Mouse (Mus musculus) ovary, adult 18-20 months (tissue): Measurements from ENCODE around the gene Krtdap.
"Not testable (repeated sequence)": the region's sequence is repeated elsewhere in the genome, so short reads cannot be mapped to it uniquely, and the experiment has no call there.

Experiments used
- DNase-seq: peaks from one replicate; pipeline ENCODE4 v3.0.0; 2022; ENCODE audit warnings: low spot score, mixed read lengths

The Krtdap gene

GRCm38 (mm10) chr7:30787377-30788022, at the start of gene Krtdap:
Gene Krtdap, plus strand, starts transcription at chr7:30787896.
- no peak for DNase-seq

- not testable (repeated sequence) for DNase-seq
These were observed 45.1 kb upstream of the Krtdap start for GRCm38 (mm10) chr7:30742570-30742969.

- DNase-seq = not testable (repeated sequence)
These were observed 44.1 kb upstream of the Krtdap start, which contains the start of gene Gapdhs for GRCm38 (mm10) chr7:30743617-30744016. Gene Gapdhs, minus strand, starts transcription at chr7:30743681.

- no peak for DNase-seq
These were observed 43.6 kb upstream of the Krtdap start for GRCm38 (mm10) chr7:30744022-30744598.

- no peak for DNase-seq
These were observed 40.0 kb upstream of the Krtdap start for GRCm38 (mm10) chr7:30747525-30748204.

GRCm38 (mm10) chr7:30749824-30750606, 37.7 kb upstream of the Krtdap start:
- DNase-seq = no peak

- DNase-seq = no peak
These were observed 36.5 kb upstream of the Krtdap start, which contains the start of gene Sbsn for GRCm38 (mm10) chr7:30751086-30751669. Gene Sbsn, plus strand, starts transcription at chr7:30751471.

GRCm38 (mm10) chr7:30757001-30757400, 30.7 kb upstream of the Krtdap start:
- DNase-seq = no peak

GRCm38 (mm10) chr7:30758853-30759252, 28.8 kb upstream of the Krtdap start:
- DNase-seq = no peak

- DNase-seq = no peak
These were observed 25.8 kb upstream of the Krtdap start for GRCm38 (mm10) chr7:30761769-30762352.

- no peak for DNase-seq
These were observed 24.2 kb upstream of the Krtdap start, which contains the start of gene Dmkn for GRCm38 (mm10) chr7:30763456-30763855. Gene Dmkn, plus strand, starts transcription at chr7:30763756.

GRCm38 (mm10) chr7:30765173-30765572, 22.5 kb upstream of the Krtdap start:
- no peak for DNase-seq

- DNase-seq = no peak
These were observed 21.3 kb upstream of the Krtdap start for GRCm38 (mm10) chr7:30766408-30766807.

- no peak for DNase-seq
These were observed 18.5 kb upstream of the Krtdap start for GRCm38 (mm10) chr7:30769236-30769635.

- DNase-seq = no peak
These were observed 11.6 kb upstream of the Krtdap start for GRCm38 (mm10) chr7:30776104-30776503.

- no peak for DNase-seq
These were observed 10.6 kb upstream of the Krtdap start for GRCm38 (mm10) chr7:30777081-30777579.

GRCm38 (mm10) chr7:30777911-30778310, 9.8 kb upstream of the Krtdap start:
- no peak for DNase-seq

GRCm38 (mm10) chr7:30781792-30782191, 5.9 kb upstream of the Krtdap start:
- no peak for DNase-seq

GRCm38 (mm10) chr7:30782658-30783057, 5.0 kb upstream of the Krtdap start:
- no peak for DNase-seq

- DNase-seq = no peak
These were observed 2.5 kb upstream of the Krtdap start for GRCm38 (mm10) chr7:30785154-30785553.
